Mouse (Mus musculus) heart, embryonic 13.5 days (tissue): ENCODE results near the gene Sema6c. TPM values are rescaled to one million over a fixed set of nuclear protein-coding genes. Genes with fewer than 3 reads are reported as not detected.
A peak's percentile ranks its signal among the peaks of the same experiment; 100 is the strongest.

Experiments
- ATAC-seq: fragments of 200-750 bp; cut with Nextera tagmentation; 2 replicates; pipeline ENCODE4 v1.8.0; 2017; ENCODE audit warnings: moderate TSS enrichment; ENCODE audit not compliant: insufficient number of reproducible peaks, low FRiP score, low TSS enrichment; ENCODE audit errors: extremely low read depth
- H3K27ac ChIP-seq: fragments of 300-500 bp; sonication (generic); replicated peaks from 2 replicates; pipeline ENCODE4 v1.5.1; 2015; ENCODE audit warnings: moderate library complexity, mild to moderate bottlenecking, inconsistent platforms
- H3K27me3 ChIP-seq: fragments of 300-500 bp; sonication (generic); replicated peaks from 2 replicates; pipeline ENCODE4 v1.6.1; 2015; ENCODE audit warnings: mild to moderate bottlenecking, inconsistent platforms
- H3K36me3 ChIP-seq: fragments of 300-500 bp; sonication (generic); 2 replicates; pipeline ENCODE4 v1.6.1; 2015; ENCODE audit warnings: mild to moderate bottlenecking, inconsistent platforms
- H3K4me1 ChIP-seq: fragments of 300-500 bp; sonication (generic); 2 replicates; pipeline ENCODE4 v1.6.1; 2015; ENCODE audit warnings: inconsistent platforms
- H3K4me2 ChIP-seq: fragments of 300-500 bp; sonication (generic); 2 replicates; pipeline ENCODE4 v1.6.1; 2015; ENCODE audit warnings: inconsistent platforms, mild to moderate bottlenecking, moderate library complexity
- H3K4me3 ChIP-seq: fragments of 300-500 bp; sonication (generic); 2 replicates; pipeline ENCODE4 v1.5.1; 2015; ENCODE audit warnings: moderate library complexity, mild to moderate bottlenecking, inconsistent platforms
- H3K9ac ChIP-seq: fragments of 300-500 bp; sonication (generic); 2 replicates; pipeline ENCODE4 v1.6.1; 2015; ENCODE audit warnings: inconsistent platforms, mild to moderate bottlenecking, moderate library complexity
- H3K9me3 ChIP-seq: fragments of 300-500 bp; sonication (generic); 2 replicates; pipeline ENCODE4 v1.6.1; 2016; ENCODE audit warnings: inconsistent platforms
- WGBS: fragments of 180-500 bp; shearing (Covaris S2); methylation state at CpG from one replicate; pipeline ENCODE4 v1.1.7; 2015; ENCODE audit warnings: mixed read lengths; 5-methylcytosine and 5-hydroxymethylcytosine counted together
- polyA plus RNA-seq: library from polyadenylated mRNA; unstranded; fragments of >200 nt; fragmentation: Nextera tagmentation; extraction: Ambion mirVana; gene quantifications from 2 replicates; pipeline ENCODE4 v1.2.1, GENCODE M21; 2015

The Sema6c gene
- polyA plus RNA-seq, 1 experiment from 2014 or later = 3.0 TPM

- 16% methylated on average over 84 of the region's 84 CpGs for WGBS
- H3K27me3 ChIP-seq = peaks cover 79% of the 10 kb centered on the region
These were observed 12.4 kb downstream of the Sema6c start for GRCm38 (mm10) chr3:95172526-95173255.

DNA sequence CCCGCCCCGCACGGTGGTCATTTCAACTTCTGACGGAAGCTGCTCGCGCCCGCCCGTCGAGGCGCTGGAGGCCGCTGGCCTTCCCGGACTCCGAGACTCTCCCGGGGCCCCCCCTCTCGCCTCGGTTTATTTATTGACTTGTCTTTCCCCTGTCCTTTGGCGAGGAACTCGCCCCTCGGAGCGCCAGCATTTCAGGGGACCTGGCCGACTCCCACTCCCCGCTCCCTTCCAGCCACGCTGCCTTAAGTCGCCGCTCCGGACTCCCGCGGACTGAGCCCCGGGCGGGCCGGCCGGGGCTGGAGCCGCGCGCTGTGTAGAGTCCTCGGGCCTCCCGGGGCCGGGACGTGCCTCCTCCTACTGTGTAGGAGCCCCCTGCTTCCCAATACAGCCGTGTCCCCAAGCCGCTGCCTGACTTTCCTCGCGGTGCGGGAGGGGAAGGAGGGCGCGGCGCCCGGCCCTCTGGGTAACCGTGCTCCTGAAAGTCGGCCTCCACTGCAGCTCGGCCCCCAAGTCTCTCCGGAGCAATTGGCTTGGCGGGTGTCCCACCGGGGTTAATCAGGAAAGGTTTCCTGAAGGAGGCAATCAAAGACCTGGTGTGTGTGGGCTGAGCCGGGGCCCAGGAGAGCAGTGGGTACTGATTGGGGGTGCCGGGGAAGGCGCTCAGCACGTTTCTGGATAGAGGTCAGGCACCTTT is 13.1 kb downstream of the Sema6c start:
- no peak for ATAC-seq
- Histone ChIP-seq H3K36me3 (peaks cover 36% of the 10 kb centered on the region), H3K9ac (peak overlapping the region; percentile 73), H3K4me1 (peaks cover 19% of the 10 kb centered on the region), H3K27me3 (peaks cover 73% of the 10 kb centered on the region), H3K27ac (no peak overlapping the region), H3K4me2 (peak overlapping the region; percentile 76), H3K9me3 (no peaks in the 10 kb centered on the region), H3K4me3 (peak overlapping the region; percentile 50)
- WGBS = 5% methylated on average over 58 of the region's 58 CpGs

More at GRCm38 (mm10) chr3:95172526-95173255, 12.4 kb downstream of the Sema6c start:
- Histone ChIP-seq H3K9ac (peak overlapping the region; percentile 73), H3K4me3 (peak overlapping the region; percentile 50), H3K27ac (no peak overlapping the region), H3K4me2 (peak overlapping the region; percentile 76), H3K4me1 (peaks cover 19% of the 10 kb centered on the region), H3K9me3 (no peaks in the 10 kb centered on the region), H3K36me3 (peaks cover 41% of the 10 kb centered on the region)
- ATAC-seq = no peak

- Histone ChIP-seq H3K9me3 (no peaks in the 10 kb centered on the region), H3K4me2 (peak overlapping the region; percentile 76), H3K27ac (no peak overlapping the region), H3K4me1 (peaks cover 19% of the 10 kb centered on the region), H3K4me3 (peak overlapping the region; percentile 50), H3K27me3 (peaks cover 66% of the 10 kb centered on the region), H3K9ac (peak overlapping the region; percentile 73), H3K36me3 (peaks cover 34% of the 10 kb centered on the region)
- no peak for ATAC-seq
- 3% methylated on average over 16 of the region's 16 CpGs for WGBS
These were observed 13.8 kb downstream of the Sema6c start for GRCm38 (mm10) chr3:95174011-95174592.

- Histone ChIP-seq H3K4me3 (no peak overlapping the region), H3K4me1 (peaks cover 19% of the 10 kb centered on the region), H3K9ac (no peak overlapping the region), H3K36me3 (peaks cover 12% of the 10 kb centered on the region), H3K27me3 (peaks cover 42% of the 10 kb centered on the region), H3K4me2 (no peak overlapping the region), H3K27ac (no peak overlapping the region), H3K9me3 (no peaks in the 10 kb centered on the region)
- 60% methylated on average over 3 of the region's 3 CpGs for WGBS
- ATAC-seq = no peak
These were observed 16.2 kb downstream of the Sema6c start for GRCm38 (mm10) chr3:95176500-95176899.

DNA sequence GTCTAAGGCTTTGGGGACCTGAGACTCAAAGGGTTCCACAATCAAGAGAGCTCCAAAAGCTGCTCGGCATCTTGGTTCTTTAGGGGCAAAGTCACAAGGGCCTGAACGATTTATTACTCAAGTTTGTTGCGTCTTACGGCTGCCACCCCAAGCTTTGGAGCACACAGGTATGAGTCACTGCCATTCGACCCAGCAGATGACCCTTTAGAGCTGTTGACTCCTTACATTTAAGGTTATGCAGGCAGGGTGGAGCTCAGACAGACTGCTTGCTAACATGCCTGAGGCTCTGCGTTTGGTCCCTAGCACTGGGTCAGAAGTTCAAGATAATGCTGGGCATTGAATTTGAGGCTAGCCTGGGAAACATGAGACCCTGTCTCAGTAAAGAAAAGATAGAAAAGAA is 17.3 kb downstream of the Sema6c start:
- H3K4me1 ChIP-seq = peaks cover 15% of the 10 kb centered on the region
- H3K36me3 ChIP-seq = peaks cover 4% of the 10 kb centered on the region
- H3K9me3 ChIP-seq = no peaks in the 10 kb centered on the region
- no peak overlapping the region for H3K4me3 ChIP-seq
- H3K9ac ChIP-seq = no peak overlapping the region
- WGBS = 64% methylated on average over 6 of the region's 6 CpGs
- peaks cover 31% of the 10 kb centered on the region for H3K27me3 ChIP-seq
- no peak for ATAC-seq
- no peak overlapping the region for H3K27ac ChIP-seq
- H3K4me2 ChIP-seq = no peak overlapping the region

DNA sequence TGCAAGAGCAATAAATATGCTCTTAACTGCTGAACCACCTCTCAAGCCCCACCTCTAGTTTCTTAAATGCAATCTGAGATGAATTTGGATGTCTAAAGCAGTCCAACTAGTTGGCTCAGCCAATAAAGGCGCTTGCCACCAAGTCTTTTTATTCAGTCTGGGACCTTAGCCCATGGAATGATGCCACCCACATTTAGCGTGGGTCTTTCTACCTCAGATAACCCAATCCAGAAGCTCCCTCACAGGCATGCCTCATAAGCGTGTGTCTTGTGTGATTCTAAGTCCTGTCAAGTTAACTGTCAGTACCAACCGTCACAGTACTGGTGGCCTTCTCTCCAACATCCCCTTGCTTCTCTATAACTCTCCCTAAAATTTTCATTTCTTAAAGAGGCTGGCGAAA is 18.7 kb downstream of the Sema6c start:
- H3K4me2 ChIP-seq = no peak overlapping the region
- no peaks in the 10 kb centered on the region for H3K9me3 ChIP-seq
- no peak overlapping the region for H3K4me3 ChIP-seq
- peaks cover 17% of the 10 kb centered on the region for H3K36me3 ChIP-seq
- WGBS = 81% methylated on average over 5 of the region's 5 CpGs
- ATAC-seq = no peak
- H3K27me3 ChIP-seq = peaks cover 18% of the 10 kb centered on the region
- H3K9ac ChIP-seq = no peak overlapping the region
- H3K27ac ChIP-seq = no peak overlapping the region
- peaks cover 2% of the 10 kb centered on the region for H3K4me1 ChIP-seq

GRCm38 (mm10) chr3:95179890-95180289 is 19.6 kb downstream of the Sema6c start:
- no peaks in the 10 kb centered on the region for H3K9me3 ChIP-seq
- H3K9ac ChIP-seq = no peak overlapping the region
- H3K27me3 ChIP-seq = peaks cover 8% of the 10 kb centered on the region; the same call in 1 of the 2 replicates
- no peak overlapping the region for H3K27ac ChIP-seq
- no peak overlapping the region for H3K4me2 ChIP-seq
- no peak overlapping the region for H3K4me3 ChIP-seq
- no peaks in the 10 kb centered on the region for H3K4me1 ChIP-seq
- no peak for ATAC-seq
- WGBS = 51% methylated on average over 3 of the region's 3 CpGs
- peaks cover 26% of the 10 kb centered on the region for H3K36me3 ChIP-seq

DNA sequence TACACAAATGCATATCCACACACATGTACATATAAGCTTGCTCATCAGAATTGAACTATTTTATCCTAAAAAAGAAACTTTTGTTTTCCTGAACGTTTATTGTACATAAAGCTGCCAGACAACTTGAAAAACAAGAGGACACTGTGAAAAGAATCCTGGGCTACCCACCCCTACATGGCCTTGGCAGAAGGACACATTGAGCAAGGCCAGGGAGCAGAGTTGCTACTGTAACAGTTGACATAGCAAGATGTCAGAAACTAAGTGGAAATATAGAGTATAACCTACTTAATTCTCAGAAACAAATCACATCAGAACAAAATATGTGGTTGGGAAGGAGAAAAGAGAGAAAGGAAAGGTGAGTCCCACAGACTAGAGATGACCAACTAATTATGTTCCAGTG is 21.6 kb downstream of the Sema6c start:
- 52% methylated on average over 1 of the region's 1 CpGs for WGBS
- no peak overlapping the region for H3K4me3 ChIP-seq

DNA sequence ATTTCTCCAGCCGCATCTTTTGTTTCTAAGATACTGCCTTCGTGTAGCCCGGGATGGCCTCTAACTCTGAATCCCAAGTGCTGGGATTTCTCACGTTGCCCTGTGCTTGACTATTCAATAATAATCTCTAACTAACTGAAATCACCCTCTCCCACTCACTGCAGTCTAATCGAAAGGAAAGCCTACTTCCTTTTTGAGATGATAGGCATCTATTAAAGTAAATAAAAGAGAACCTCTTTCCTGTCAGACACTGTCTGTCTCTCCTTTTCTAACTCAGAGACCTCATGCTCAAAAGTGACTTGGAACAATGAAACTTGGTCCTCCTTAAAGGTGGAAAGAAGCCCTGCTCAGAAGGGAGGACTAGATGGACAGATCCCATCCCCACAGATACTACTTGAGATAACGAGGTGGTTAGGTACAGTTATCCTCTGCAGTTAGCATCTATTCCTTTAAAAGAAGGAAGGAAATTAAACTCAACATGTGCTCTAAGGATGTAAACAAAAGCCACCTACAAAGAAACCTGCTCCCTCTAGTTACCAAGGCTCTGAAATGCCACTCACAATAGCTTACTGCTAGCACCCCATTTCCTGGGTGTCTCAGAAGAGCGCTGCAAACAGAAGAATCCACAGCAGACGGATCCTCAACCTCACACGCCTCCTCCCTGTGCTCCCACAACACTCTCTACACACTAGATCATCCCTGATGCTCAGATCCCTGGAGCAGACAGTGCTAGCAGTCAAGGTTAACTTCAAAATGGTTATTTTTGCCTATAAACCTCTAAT is 24.7 kb downstream of the Sema6c start:
- no peak for ATAC-seq
- Histone ChIP-seq H3K27me3 (no peaks in the 10 kb centered on the region), H3K4me2 (no peak overlapping the region), H3K4me1 (no peaks in the 10 kb centered on the region), H3K27ac (no peak overlapping the region), H3K9me3 (no peaks in the 10 kb centered on the region), H3K4me3 (no peak overlapping the region), H3K9ac (no peak overlapping the region), H3K36me3 (peaks cover 77% of the 10 kb centered on the region)
- WGBS = 80% methylated on average over 9 of the region's 9 CpGs

More for the DNA sequence above, 21.6 kb downstream of the Sema6c start:
- no peaks in the 10 kb centered on the region for H3K9me3 ChIP-seq
- H3K27ac ChIP-seq = no peak overlapping the region
- no peak overlapping the region for H3K4me2 ChIP-seq
- ATAC-seq = no peak
- H3K36me3 ChIP-seq = peaks cover 46% of the 10 kb centered on the region
- H3K27me3 ChIP-seq = no peaks in the 10 kb centered on the region
- H3K9ac ChIP-seq = no peak overlapping the region
- no peaks in the 10 kb centered on the region for H3K4me1 ChIP-seq

DNA sequence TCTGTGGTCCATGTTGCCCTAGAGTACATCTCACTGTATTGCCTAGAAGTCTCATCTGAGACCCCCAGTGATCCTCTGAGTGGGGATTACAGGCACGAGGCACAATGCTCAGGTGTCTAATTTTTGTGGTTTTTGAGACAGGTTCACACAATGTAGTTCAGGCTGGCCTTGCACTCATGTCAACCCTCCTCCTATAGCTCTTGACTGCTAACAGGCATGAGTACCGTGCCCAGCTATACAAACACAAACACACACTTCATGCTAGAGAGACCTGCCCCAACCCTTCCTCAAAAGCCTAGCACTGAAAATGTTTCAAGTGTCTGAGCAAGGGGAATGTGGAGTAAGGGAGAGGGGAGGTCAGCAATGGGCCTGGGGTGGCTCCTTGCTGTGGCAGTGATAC is 25.8 kb downstream of the Sema6c start:
- Histone ChIP-seq H3K4me3 (no peak overlapping the region), H3K9me3 (no peaks in the 10 kb centered on the region), H3K9ac (no peak overlapping the region), H3K4me2 (no peak overlapping the region), H3K27me3 (no peaks in the 10 kb centered on the region), H3K27ac (no peak overlapping the region), H3K4me1 (no peaks in the 10 kb centered on the region), H3K36me3 (peaks cover 84% of the 10 kb centered on the region)
- 82% methylated on average over 2 of the region's 2 CpGs for WGBS
- no peak for ATAC-seq

DNA sequence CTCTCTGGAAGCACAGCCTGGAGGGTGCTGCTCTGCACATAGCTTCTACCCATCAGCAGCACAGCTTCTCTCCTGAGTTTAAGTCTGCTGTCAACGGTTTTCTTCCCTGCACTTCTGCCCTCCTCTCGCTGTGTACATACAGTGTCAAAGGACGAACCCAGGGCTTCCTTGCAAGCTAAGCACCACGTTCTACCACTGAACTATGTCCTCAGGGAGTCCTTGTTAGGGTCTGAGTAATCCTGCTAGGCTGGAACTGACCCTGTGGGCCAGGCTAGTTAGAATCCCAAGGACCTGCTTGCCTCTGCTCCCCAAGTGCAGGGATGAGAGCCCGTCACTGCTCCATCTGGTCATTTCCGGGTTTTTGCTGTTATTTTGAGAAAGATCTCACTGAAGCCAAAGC is 26.6 kb downstream of the Sema6c start:
- Histone ChIP-seq H3K4me1 (no peaks in the 10 kb centered on the region), H3K36me3 (peaks cover 86% of the 10 kb centered on the region), H3K27me3 (no peaks in the 10 kb centered on the region), H3K9ac (no peak overlapping the region), H3K4me3 (no peak overlapping the region), H3K9me3 (no peaks in the 10 kb centered on the region), H3K4me2 (no peak overlapping the region), H3K27ac (no peak overlapping the region)
- ATAC-seq = no peak
- WGBS = 81% methylated on average over 6 of the region's 6 CpGs
